Mouse (Mus musculus): ENCODE results near the gene Phactr2.
"Not testable (repeated sequence)": the region's sequence is repeated elsewhere in the genome, so short reads cannot be mapped to it uniquely, and the experiment has no call there.

The Phactr2 gene

DNA sequence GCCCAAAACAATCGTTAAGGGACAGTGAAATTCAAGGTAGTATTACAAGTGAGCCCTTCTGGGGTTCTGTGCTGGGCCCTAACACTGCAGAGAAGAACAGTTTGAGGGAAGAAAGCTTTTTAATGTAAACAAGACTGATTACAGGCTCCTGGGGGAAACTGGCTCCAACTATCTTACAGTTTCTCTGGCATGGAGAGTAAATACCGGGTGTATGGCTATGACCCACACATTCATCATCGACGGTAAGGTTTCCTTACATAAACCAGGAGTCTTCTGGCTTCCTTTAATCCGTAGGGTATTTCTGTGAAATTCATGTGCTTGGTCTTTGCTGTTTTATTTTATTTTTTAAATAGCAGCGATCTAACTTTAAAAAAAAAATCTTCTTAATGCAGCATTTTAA, 261.4 kb downstream of the Phactr2 start:
- DNase-seq (ENCODE audit: low spot score), result no peak

GRCm38 (mm10) chr10:13212326-13212725, 261.9 kb downstream of the Phactr2 start:
- no peak for DNase-seq (ENCODE audit: low spot score)

DNA sequence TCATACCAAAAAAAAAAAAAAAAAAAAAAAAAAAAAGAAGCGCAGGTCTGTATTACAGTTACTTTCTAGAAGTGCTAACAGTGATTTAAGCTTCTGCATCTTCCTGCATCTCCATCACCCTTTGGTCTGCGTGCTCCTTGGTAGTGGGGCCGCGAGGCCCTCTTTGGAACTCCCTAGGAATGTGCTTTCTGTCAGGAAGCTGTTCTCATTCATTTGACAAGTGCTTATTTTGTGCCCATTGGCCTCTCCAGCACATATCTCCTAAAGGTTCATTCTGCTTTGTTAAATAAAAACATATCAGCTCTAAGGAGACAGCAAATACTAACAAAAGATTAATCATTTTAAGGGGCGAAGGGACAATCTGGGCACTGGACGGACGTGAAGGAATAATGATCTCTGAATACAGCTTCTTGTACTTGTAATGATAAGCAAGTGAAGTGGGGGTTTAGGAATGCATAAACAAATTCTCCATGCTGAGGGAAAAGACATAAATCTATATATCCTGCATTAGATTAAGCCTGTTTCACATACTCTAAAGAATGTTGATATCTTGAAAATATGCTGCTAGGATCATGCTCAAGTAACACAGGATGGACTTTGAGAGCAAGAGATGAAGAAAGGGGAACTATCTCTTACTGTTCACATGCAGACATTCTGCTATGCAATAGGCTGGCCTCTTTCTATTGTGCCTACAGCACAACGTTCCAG, 264.1 kb downstream of the Phactr2 start:
- DNase-seq (ENCODE audit: low spot score), result no peak

GRCm38 (mm10) chr10:13209506-13209905, 264.7 kb downstream of the Phactr2 start:
- DNase-seq (ENCODE audit: low spot score), result no peak

- no peak for DNase-seq (ENCODE audit: low spot score)
These were observed 265.2 kb downstream of the Phactr2 start for GRCm38 (mm10) chr10:13209061-13209460.

GRCm38 (mm10) chr10:13201741-13202293, 272.4 kb downstream of the Phactr2 start:
- DNase-seq (ENCODE audit: low spot score), result no peak

GRCm38 (mm10) chr10:13200862-13201261, 273.4 kb downstream of the Phactr2 start:
- no peak for DNase-seq (ENCODE audit: low spot score)

DNA sequence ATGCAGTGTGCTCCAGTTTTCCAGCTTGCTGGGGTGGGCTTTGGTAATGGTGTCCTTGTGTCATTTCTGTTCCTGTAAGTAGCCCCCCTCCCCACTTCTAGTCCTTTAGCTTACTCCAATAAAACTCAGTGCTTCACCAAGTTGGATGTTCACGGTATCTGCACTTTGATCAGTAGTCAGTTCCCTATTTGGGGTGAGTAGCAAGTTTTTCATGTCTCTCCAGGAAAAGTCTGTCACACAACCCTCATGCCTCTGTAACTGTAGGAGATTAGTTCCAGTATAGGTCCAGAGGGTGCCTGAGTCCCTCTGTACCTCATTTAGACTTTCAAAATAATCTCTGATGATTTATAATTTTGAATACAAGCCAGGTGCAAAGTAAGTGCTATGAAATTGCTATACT, 275.0 kb downstream of the Phactr2 start:
- no peak for DNase-seq (ENCODE audit: low spot score)

DNA sequence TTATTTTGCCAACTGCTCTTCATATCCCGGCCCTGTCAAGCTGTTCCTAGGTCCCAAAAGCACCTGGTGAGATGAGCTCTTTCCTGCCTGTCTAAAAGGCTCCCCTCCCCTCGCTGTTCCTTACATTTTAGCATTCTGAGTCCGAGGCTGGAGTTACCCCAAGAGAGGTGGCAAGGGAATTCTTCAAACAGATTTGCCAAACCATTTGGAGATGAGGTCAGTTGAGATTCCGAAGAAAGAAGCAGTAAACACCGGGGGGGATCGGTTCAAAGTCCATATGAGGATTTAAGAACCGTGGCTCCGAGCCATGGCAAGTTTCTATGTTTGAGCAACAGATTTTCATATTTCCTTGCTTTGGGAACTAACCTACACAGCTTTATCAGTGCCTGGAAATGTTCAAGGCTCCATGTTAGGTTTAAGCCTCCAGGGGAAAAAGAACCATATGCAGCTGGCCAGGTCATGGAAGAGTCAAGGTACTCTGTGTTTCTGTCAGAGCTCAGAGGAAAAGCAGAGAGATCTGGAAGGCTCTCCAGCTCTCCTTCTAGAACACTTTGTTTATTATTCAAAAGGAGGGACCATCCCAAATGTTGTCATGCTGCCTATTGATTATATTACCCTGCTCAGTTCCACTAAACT, 277.2 kb downstream of the Phactr2 start:
- DNase-seq (ENCODE audit: low spot score), result no peak

DNA sequence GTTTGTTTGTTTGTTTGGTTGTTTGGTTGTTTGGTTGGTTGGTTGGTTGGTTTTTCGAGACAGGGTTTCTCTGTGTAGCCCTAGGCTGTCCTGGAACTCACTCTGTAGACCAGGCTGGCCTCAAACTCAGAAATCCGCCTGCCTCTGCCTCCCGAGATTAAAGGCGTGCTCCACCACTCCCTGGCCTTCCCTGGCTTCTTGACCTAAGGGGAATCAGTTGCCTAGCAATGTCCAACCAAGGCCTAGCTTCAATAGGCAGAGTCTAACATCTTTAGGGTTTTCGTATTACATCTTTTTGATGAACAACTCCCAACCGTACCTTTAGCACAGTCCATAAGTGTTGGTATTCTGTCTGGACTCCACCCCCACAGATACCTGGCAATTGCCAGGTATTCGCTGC, 280.7 kb downstream of the Phactr2 start:
- not testable (repeated sequence) for DNase-seq (ENCODE audit: low spot score)

GRCm38 (mm10) chr10:13192731-13193351, 281.4 kb downstream of the Phactr2 start, which contains the start of gene Ltv1:
Gene Ltv1 (minus strand): TSS chr10:13193168.
- peak; percentile 84 for DNase-seq (ENCODE audit: low spot score)

GRCm38 (mm10) chr10:13189881-13190280, 284.3 kb downstream of the Phactr2 start:
- no peak for DNase-seq (ENCODE audit: low spot score)

DNA sequence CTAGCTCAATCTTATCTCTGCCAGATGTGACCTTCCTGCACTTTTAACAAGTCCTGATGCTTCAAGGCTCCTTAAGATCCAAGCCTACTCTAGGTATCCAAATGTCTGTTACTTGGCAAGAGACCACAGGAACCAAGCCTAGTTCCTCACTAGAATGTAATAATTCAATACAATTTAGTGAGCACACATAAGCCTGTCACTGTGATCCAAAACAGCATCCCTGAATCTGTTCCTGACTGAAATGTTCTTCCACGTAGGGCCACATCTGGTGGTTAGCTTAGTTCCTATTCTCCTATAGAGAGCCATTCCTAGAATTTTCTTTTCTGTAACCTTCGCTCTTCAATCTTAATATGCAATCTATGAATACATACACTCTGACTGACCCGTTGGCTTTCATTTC, 287.5 kb downstream of the Phactr2 start:
- no peak for DNase-seq (ENCODE audit: low spot score)

- DNase-seq (ENCODE audit: low spot score), result no peak
These were observed 289.9 kb downstream of the Phactr2 start for GRCm38 (mm10) chr10:13184170-13184766.

- no peak for DNase-seq (ENCODE audit: low spot score)
These were observed 294.0 kb downstream of the Phactr2 start for GRCm38 (mm10) chr10:13180211-13180610.

GRCm38 (mm10) chr10:13177973-13178624, 296.1 kb downstream of the Phactr2 start, which contains the start of gene Zc2hc1b:
Gene Zc2hc1b (minus strand): TSS chr10:13178023.
- no peak for DNase-seq (ENCODE audit: low spot score)

DNA sequence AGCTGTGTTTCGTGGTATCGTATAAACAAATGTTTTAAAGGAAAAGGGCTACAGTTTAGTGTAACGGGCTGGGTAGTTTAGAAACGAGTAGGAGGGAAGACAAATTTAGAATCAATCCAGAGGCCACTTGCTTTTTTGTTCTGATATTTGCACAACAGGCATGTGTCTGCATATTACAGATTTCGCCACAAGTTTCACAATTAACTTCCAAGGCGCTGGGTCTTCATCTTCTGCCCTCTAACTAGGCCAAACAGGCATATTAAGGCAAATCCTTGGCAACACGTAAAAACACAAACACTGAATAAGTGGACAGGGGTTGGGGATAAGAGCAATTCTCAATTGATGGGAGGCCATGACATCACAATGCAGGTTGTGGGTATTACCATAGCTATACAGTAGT, 298.3 kb downstream of the Phactr2 start:
- no peak for DNase-seq (ENCODE audit: low spot score)

- no peak for DNase-seq (ENCODE audit: low spot score)
These were observed 301.4 kb downstream of the Phactr2 start for GRCm38 (mm10) chr10:13172798-13173221.

DNA sequence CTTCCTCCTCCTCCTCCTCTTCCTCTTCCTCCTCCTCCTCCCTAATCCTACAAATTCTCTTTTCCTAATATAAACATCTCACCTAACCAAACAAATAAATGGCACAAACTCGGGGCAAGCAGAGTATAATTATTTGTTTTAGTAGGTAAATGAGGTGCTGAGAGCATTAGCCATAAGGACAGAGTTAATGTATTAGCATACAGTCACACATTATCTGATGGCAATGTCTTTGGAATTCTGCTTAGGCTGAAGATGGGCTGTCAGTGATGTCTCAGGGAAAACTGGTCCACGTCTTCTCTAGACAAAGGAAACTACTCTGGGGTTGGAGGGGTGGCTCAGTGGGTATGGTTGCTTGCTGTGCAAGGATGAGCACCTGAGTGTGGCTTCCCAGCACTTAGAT, 302.8 kb downstream of the Phactr2 start:
- DNase-seq (ENCODE audit: low spot score), result no peak

- DNase-seq (ENCODE audit: low spot score), result peak; percentile 21
These were observed 303.3 kb downstream of the Phactr2 start for GRCm38 (mm10) chr10:13170739-13171448.

DNA sequence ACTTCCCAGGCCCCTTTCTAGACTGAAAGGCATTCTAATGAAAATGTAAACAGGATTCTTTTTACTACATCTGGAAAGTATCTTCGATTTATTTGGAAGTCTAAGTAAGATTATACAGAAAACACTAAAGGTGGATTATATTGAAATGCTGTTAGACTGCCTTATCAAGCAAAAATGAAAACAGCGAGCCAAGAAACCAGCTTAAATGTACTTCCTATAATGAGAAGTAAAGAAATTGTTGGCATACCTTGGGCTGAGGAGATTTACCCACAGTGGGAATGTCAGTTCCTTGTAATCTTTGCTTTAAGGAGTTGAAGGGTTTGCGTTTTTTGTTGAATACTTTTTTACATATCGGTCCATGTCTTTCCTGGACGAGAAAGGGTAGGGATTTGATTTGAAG, 305.8 kb downstream of the Phactr2 start:
- DNase-seq (ENCODE audit: low spot score), result no peak
